Mouse (Mus musculus): ENCODE results near the gene Ankrd2. TPM values are rescaled to one million over a fixed set of nuclear protein-coding genes. Genes with fewer than 3 reads are reported as not detected.

Gene Ankrd2
- total and polyA plus RNA-seq, 3 experiments, result 0.27 to 0.61 (median 0.35) TPM

Other genes with a start within 250 kb of the Ankrd2 start
- 1 to 10 TPM; 3.5 to 5.2 TPM for gene Arhgap19, start 234.0 kb upstream of the Ankrd2 start, total RNA-seq (2021)
- gene Arhgap19, start 234.0 kb upstream of the Ankrd2 start, polyA plus RNA-seq (2012; rRNA removed), result 0.83 TPM in 2 replicates
- gene Frat1, start 206.0 kb upstream of the Ankrd2 start, total RNA-seq (2021), result 10 to 100 TPM in 1 of 2 experiments, 1 to 10 TPM in 1; 3.8 to 10.8 TPM
- 9.7 and 14.7 TPM in 2 replicates for gene Frat1, start 206.0 kb upstream of the Ankrd2 start, polyA plus RNA-seq (2012; rRNA removed)
- 1 to 10 TPM; 1.2 to 2.6 TPM for gene Frat2, start 187.9 kb upstream of the Ankrd2 start, total RNA-seq (2021)
- gene Frat2, start 187.9 kb upstream of the Ankrd2 start, polyA plus RNA-seq (2012; rRNA removed), result 5.5 and 6.7 TPM in 2 replicates
- gene Rrp12, start 139.8 kb upstream of the Ankrd2 start, total RNA-seq (2021), result 10 to 100 TPM; 13.9 to 15.2 TPM
- 4.3 and 6.6 TPM in 2 replicates for gene Rrp12, start 139.8 kb upstream of the Ankrd2 start, polyA plus RNA-seq (2012; rRNA removed)
- gene Pgam1, start 124.1 kb upstream of the Ankrd2 start, total RNA-seq (2021), result 100 to 1,000 TPM; 804 to 889 TPM
- gene Pgam1, start 124.1 kb upstream of the Ankrd2 start, polyA plus RNA-seq (2012; rRNA removed), result 521 and 639 TPM in 2 replicates
- gene Exosc1, start 102.6 kb upstream of the Ankrd2 start, total RNA-seq (2021), result 10 to 100 TPM; 28.2 to 31.9 TPM
- 6.9 and 9.4 TPM in 2 replicates for gene Exosc1, start 102.6 kb upstream of the Ankrd2 start, polyA plus RNA-seq (2012; rRNA removed)
- gene Zdhhc16, start 102.5 kb upstream of the Ankrd2 start, total RNA-seq (2021), result 10 to 100 TPM; 26.0 to 26.2 TPM
- gene Zdhhc16, start 102.5 kb upstream of the Ankrd2 start, polyA plus RNA-seq (2012; rRNA removed), result 56.9 and 73.6 TPM in 2 replicates
- gene Mms19, start 54.8 kb upstream of the Ankrd2 start, total RNA-seq (2021), result 10 to 100 TPM; 15.9 to 22.0 TPM
- gene Mms19, start 54.8 kb upstream of the Ankrd2 start, polyA plus RNA-seq (2012; rRNA removed), result 48.3 and 49.2 TPM in 2 replicates
- gene Ubtd1, start 54.2 kb upstream of the Ankrd2 start, total RNA-seq (2021), result 10 to 100 TPM; 12.8 to 21.1 TPM
- gene Ubtd1, start 54.2 kb upstream of the Ankrd2 start, polyA plus RNA-seq (2012; rRNA removed), result 29.3 and 31.3 TPM in 2 replicates
- gene Hoga1, start 9.6 kb downstream of the Ankrd2 start, total RNA-seq (2021), result 1 to 10 TPM; 3.7 to 8.0 TPM
- gene Hoga1, start 9.6 kb downstream of the Ankrd2 start, polyA plus RNA-seq (2012; rRNA removed), result 1.5 and 1.6 TPM in 2 replicates
- gene 4933411K16Rik, start 16.2 kb downstream of the Ankrd2 start, total RNA-seq (2021), result under 1 TPM; 0.55 to 0.75 TPM
- gene 4933411K16Rik, start 16.2 kb downstream of the Ankrd2 start, polyA plus RNA-seq (2012; rRNA removed), result 0.09 and 0.12 TPM in 2 replicates
- 10 to 100 TPM in 1 of 2 experiments, 1 to 10 TPM in 1; 7.5 to 15.5 TPM for gene Morn4, start 50.4 kb downstream of the Ankrd2 start, total RNA-seq (2021)
- gene Morn4, start 50.4 kb downstream of the Ankrd2 start, polyA plus RNA-seq (2012; rRNA removed), result 10.6 and 13.0 TPM in 2 replicates
- 10 to 100 TPM; 62.3 to 69.9 TPM for gene Pi4k2a, start 54.5 kb downstream of the Ankrd2 start, total RNA-seq (2021)
- 43.7 and 44.5 TPM in 2 replicates for gene Pi4k2a, start 54.5 kb downstream of the Ankrd2 start, polyA plus RNA-seq (2012; rRNA removed)
- 100 to 1,000 TPM in 1 of 2 experiments, 10 to 100 TPM in 1; 78.6 to 101 TPM for gene Avpi1, start 93.1 kb downstream of the Ankrd2 start, total RNA-seq (2021)
- gene Avpi1, start 93.1 kb downstream of the Ankrd2 start, polyA plus RNA-seq (2012; rRNA removed), result 82.3 and 112 TPM in 2 replicates
- 10 to 100 TPM; 30.0 to 56.7 TPM for gene Marveld1, start 111.4 kb downstream of the Ankrd2 start, total RNA-seq (2021)
- 76.2 and 87.1 TPM in 2 replicates for gene Marveld1, start 111.4 kb downstream of the Ankrd2 start, polyA plus RNA-seq (2012; rRNA removed)
- 10 to 100 TPM; 43.6 to 47.9 TPM for gene Zfyve27, start 128.0 kb downstream of the Ankrd2 start, total RNA-seq (2021)
- 37.6 and 49.2 TPM in 2 replicates for gene Zfyve27, start 128.0 kb downstream of the Ankrd2 start, polyA plus RNA-seq (2012; rRNA removed)
- gene Sfrp5, start 166.3 kb downstream of the Ankrd2 start, total RNA-seq (2021), result 1 to 10 TPM; 2.7 to 3.9 TPM
- gene Sfrp5, start 166.3 kb downstream of the Ankrd2 start, polyA plus RNA-seq (2012; rRNA removed), result 11.5 and 22.6 TPM in 2 replicates
- 1 to 10 TPM in 1 of 2 experiments, under 1 TPM in 1; 0.69 to 1.3 TPM for gene Golga7b, start 211.6 kb downstream of the Ankrd2 start, total RNA-seq (2021)
- gene Golga7b, start 211.6 kb downstream of the Ankrd2 start, polyA plus RNA-seq (2012; rRNA removed), result 1.1 and 2.8 TPM in 2 replicates